Mouse (Mus musculus) lung, adult 18-20 months (tissue): ENCODE measurements at regions not wholly inside any gene's neighbourhood (a gene's known extent, or its start where the extent isn't known, plus 50 kb on each side); places are given as distances from the start of the nearest gene placed in this dataset.
A peak's percentile ranks its signal among the peaks of the same experiment; 100 is the strongest.

Source experiments
- DNase-seq, 2 experiments: peaks; one replicate each; pipeline ENCODE4 v3.0.0; 2022; ENCODE audit warnings: mixed read lengths in 2 of 2

DNA sequence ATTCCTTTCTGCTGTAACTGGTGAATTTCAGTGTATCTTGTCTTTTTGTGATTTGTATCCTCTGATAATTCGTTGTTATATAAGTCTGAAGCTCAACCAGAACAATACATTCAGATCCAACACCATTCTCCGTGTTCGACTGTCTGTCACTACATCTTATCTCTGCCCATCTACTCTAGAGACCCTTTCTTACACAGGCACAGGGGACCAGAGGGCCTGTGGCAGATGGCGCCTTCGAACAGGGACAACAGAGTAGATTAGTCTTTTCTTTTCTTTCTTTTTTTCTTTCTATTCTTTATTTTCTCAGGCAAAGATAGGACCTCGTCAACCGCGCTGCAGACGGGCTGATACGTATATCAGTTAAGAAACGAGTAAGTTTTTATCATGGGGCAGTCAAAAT, 215.3 kb downstream of the Gm21294 start:
- peak in 1 of 2 experiments; percentile 2 for DNase-seq
